Comparison of ENCODE assay signal across 18 mouse cellular contexts in genomic region chr17:12444561-12444960, GRCm38 (mm10).
A peak's percentile ranks its signal among the peaks of the same experiment; 100 is the strongest.
DNase-seq lines count a peak whose midpoint lies in the region; TF ChIP-seq lines count a peak whose summit lies in the region.
"Had no signal": no experiment of that assay in that cellular context is flagged by ENCODE, and none has a peak within 500 bp of the region (broad histone marks: within the 10 kb centered on the region; RNA-seq: fewer than 3 reads in every experiment).

No protein-coding gene starts in this region.

- H3K4me3 ChIP-seq in heart, embryonic 10.5 days = no peak overlapping the region
- H3K4me3 ChIP-seq in C2C12 (ENCODE audit: insufficient read depth, poor library complexity, severe bottlenecking) = no peak overlapping the region
- H3K4me3 ChIP-seq: erythroblast, embryonic 14.5 days; lung, embryonic 15.5 days had no signal

- 50% methylated on average over 2 of the region's 2 CpGs for WGBS in heart, embryonic 10.5 days

- no peaks in the 10 kb centered on the region for H3K79me2 ChIP-seq in C2C12 (ENCODE audit: control insufficient read depth, insufficient read depth)

- H3ac ChIP-seq in C2C12 (ENCODE audit: control insufficient read depth, insufficient read length, low read depth) = no peak overlapping the region

- no peak overlapping the region for H3K27ac ChIP-seq in heart, embryonic 10.5 days
- H3K27ac ChIP-seq: hindbrain, postnatal 0 days; kidney, postnatal 0 days; lung, embryonic 15.5 days; stomach, postnatal 0 days had no signal

- no peak for TF ChIP-seq CTCF in C2C12 (IDR thresholded peaks at IDR 0.05; ENCODE audit: control insufficient read depth, insufficient read depth, insufficient read length)

- 0 out of 2 replicates have a peak, but pooled peaks cover 2% of the 10 kb centered on the region for H3K4me1 ChIP-seq in heart, embryonic 10.5 days
- H3K4me1 ChIP-seq: lung, embryonic 15.5 days had no signal

- H3K9me3 ChIP-seq in heart, embryonic 10.5 days = no peaks in the 10 kb centered on the region
- H3K9me3 ChIP-seq: lung, embryonic 15.5 days had no signal

- peak; percentile 67 for DNase-seq in heart, adult 18-20 months
- DNase-seq in heart, embryonic 10.5 days (ENCODE audit: low spot score) = no peak
- DNase-seq in 3134 (ENCODE audit: extremely low read depth, insufficient read length, low spot score) = peak; percentile 32
- peak; percentile 66 to 75 for DNase-seq in heart, postnatal 10 days
- no peak for DNase-seq in ovary, postnatal 10 days (ENCODE audit: low spot score)
- no peak for DNase-seq in right cerebral cortex, postnatal 14 days
- no peak for DNase-seq in spleen, postnatal 10 days (ENCODE audit: low spot score in 2 of 2)
- DNase-seq: cerebellum, adult 8-10 months; embryo, embryonic 11 days; liver; spleen, adult 18-20 months; thymus, postnatal 4 days had no signal

- intact Hi-C loops in heart, postnatal 10 days (cut with DNase I) = no loop called here

- no peaks in the 10 kb centered on the region for H3K79me3 ChIP-seq in C2C12 (ENCODE audit: low read depth)

- no peaks in the 10 kb centered on the region for H3K36me3 ChIP-seq in heart, embryonic 10.5 days
- H3K36me3 ChIP-seq in C2C12 (ENCODE audit: control insufficient read depth, insufficient read depth) = no peaks in the 10 kb centered on the region
- H3K36me3 ChIP-seq: lung, embryonic 15.5 days had no signal

- no peaks in the 10 kb centered on the region for H3K27me3 ChIP-seq in heart, embryonic 10.5 days (ENCODE audit: insufficient read depth, poor library complexity, severe bottlenecking)
- peaks cover 15% of the 10 kb centered on the region for H3K27me3 ChIP-seq in C2C12 (ENCODE audit: control insufficient read depth, insufficient read depth, insufficient read length)
- H3K27me3 ChIP-seq: lung, embryonic 15.5 days had no signal

TF ChIP-seq in C2C12, 6 proteins besides CTCF, POLR2A, EP300 and RAD21:
- TF ChIP-seq FOSL1 (IDR thresholded peaks at IDR 0.05; ENCODE audit: insufficient read depth, low read length, poor library complexity, severe bottlenecking) (no peak), USF1 (IDR thresholded peaks at IDR 0.05; ENCODE audit: low read depth) (peak; percentile 61), MAX (IDR thresholded peaks at IDR 0.05) (no peak), MYOG (IDR thresholded peaks at IDR 0.05; ENCODE audit: control insufficient read depth, extremely low read depth, insufficient read length) (no peak), CEBPB (IDR thresholded peaks at IDR 0.05; ENCODE audit: low read depth) (no peak)

Comparison
In these comparisons a context has a peak if more than half of its experiments do, and no peak if none do; other contexts are left out.
1. DNase-seq: peak in heart, adult 18-20 months (2 of 2), 3134 (single experiment) and heart, postnatal 10 days (2 of 2); none in heart, embryonic 10.5 days (single experiment), ovary, postnatal 10 days (single experiment), right cerebral cortex, postnatal 14 days (single experiment) and spleen, postnatal 10 days (0 of 2).